Mouse (Mus musculus): ENCODE data around the gene Col27a1. TPM values are rescaled to one million over a fixed set of nuclear protein-coding genes. Genes with fewer than 3 reads are reported as not detected.

Gene Col27a1
- polyA plus RNA-seq, 1 experiment, result not detected

GRCm38 (mm10) chr4:63233557-63234452 is 20.0 kb downstream of the Col27a1 start:
- no peak for TF ChIP-seq FLI1 (IDR thresholded peaks at IDR 0.05; ENCODE audit: low read length)
- no peak for TF ChIP-seq GATA1 (IDR thresholded peaks at IDR 0.05; ENCODE audit: borderline replicate concordance, low read length)

GRCm38 (mm10) chr4:63234852-63235251 is 21.0 kb downstream of the Col27a1 start:
- no peaks in the 10 kb centered on the region for H3K9me3 ChIP-seq
- peaks cover 9% of the 10 kb centered on the region; the same call in 1 of the 2 replicates for H3K4me1 ChIP-seq
- H3K36me3 ChIP-seq (replicated peaks; ENCODE audit: low read length), result no peaks in the 10 kb centered on the region
- H3K4me3 ChIP-seq (replicated peaks), result no peak overlapping the region
- H3K27me3 ChIP-seq (replicated peaks), result peaks cover 36% of the 10 kb centered on the region
- no peak for TF ChIP-seq GATA1 (IDR thresholded peaks at IDR 0.05; ENCODE audit: borderline replicate concordance, low read length)
- no peak for TF ChIP-seq FLI1 (IDR thresholded peaks at IDR 0.05; ENCODE audit: low read length)

More at GRCm38 (mm10) chr4:63233557-63234452, 20.0 kb downstream of the Col27a1 start:
- Histone ChIP-seq H3K4me3 (replicated peaks) (no peak overlapping the region), H3K36me3 (replicated peaks; ENCODE audit: low read length) (no peaks in the 10 kb centered on the region), H3K27me3 (replicated peaks) (peaks cover 36% of the 10 kb centered on the region), H3K9me3 (no peaks in the 10 kb centered on the region), H3K4me1 (peaks cover 9% of the 10 kb centered on the region; the same call in 1 of the 2 replicates)

GRCm38 (mm10) chr4:63236235-63236634 is 22.4 kb downstream of the Col27a1 start:
- Histone ChIP-seq H3K4me1 (peaks cover 9% of the 10 kb centered on the region; the same call in 1 of the 2 replicates), H3K4me3 (replicated peaks) (no peak overlapping the region), H3K36me3 (replicated peaks; ENCODE audit: low read length) (no peaks in the 10 kb centered on the region), H3K9me3 (0 out of 2 replicates have a peak, but pooled peaks cover 3% of the 10 kb centered on the region), H3K27me3 (replicated peaks) (peaks cover 31% of the 10 kb centered on the region)
- no peak for TF ChIP-seq GATA1 (IDR thresholded peaks at IDR 0.05; ENCODE audit: borderline replicate concordance, low read length)
- TF ChIP-seq FLI1 (IDR thresholded peaks at IDR 0.05; ENCODE audit: low read length), result no peak

GRCm38 (mm10) chr4:63237225-63237624 is 23.4 kb downstream of the Col27a1 start:
- Histone ChIP-seq H3K4me3 (replicated peaks) (no peak overlapping the region), H3K4me1 (peaks cover 6% of the 10 kb centered on the region; the same call in 1 of the 2 replicates), H3K9me3 (0 out of 2 replicates have a peak, but pooled peaks cover 3% of the 10 kb centered on the region), H3K36me3 (replicated peaks; ENCODE audit: low read length) (no peaks in the 10 kb centered on the region), H3K27me3 (replicated peaks) (peaks cover 28% of the 10 kb centered on the region)
- no peak for TF ChIP-seq GATA1 (IDR thresholded peaks at IDR 0.05; ENCODE audit: borderline replicate concordance, low read length)

GRCm38 (mm10) chr4:63238141-63238540 is 24.3 kb downstream of the Col27a1 start:
- 0 out of 2 replicates have a peak, but pooled peaks cover 4% of the 10 kb centered on the region for H3K4me1 ChIP-seq
- TF ChIP-seq GATA1 (IDR thresholded peaks at IDR 0.05; ENCODE audit: borderline replicate concordance, low read length), result no peak
- no peak for TF ChIP-seq FLI1 (IDR thresholded peaks at IDR 0.05; ENCODE audit: low read length)
- H3K27me3 ChIP-seq (replicated peaks), result peaks cover 29% of the 10 kb centered on the region
- 0 out of 2 replicates have a peak, but pooled peaks cover 3% of the 10 kb centered on the region for H3K9me3 ChIP-seq
- no peak overlapping the region for H3K4me3 ChIP-seq (replicated peaks)
- no peaks in the 10 kb centered on the region for H3K36me3 ChIP-seq (replicated peaks; ENCODE audit: low read length)

GRCm38 (mm10) chr4:63238722-63239121 is 24.9 kb downstream of the Col27a1 start:
- TF ChIP-seq GATA1 (IDR thresholded peaks at IDR 0.05; ENCODE audit: borderline replicate concordance, low read length) (no peak), FLI1 (IDR thresholded peaks at IDR 0.05; ENCODE audit: low read length) (no peak)
- Histone ChIP-seq H3K4me3 (replicated peaks) (no peak overlapping the region), H3K9me3 (0 out of 2 replicates have a peak, but pooled peaks cover 3% of the 10 kb centered on the region)

GRCm38 (mm10) chr4:63241031-63241430 is 27.2 kb downstream of the Col27a1 start:
- 0 out of 2 replicates have a peak, but pooled peaks cover 4% of the 10 kb centered on the region for H3K4me1 ChIP-seq
- H3K4me3 ChIP-seq (replicated peaks), result no peak overlapping the region
- 0 out of 2 replicates have a peak, but pooled peaks cover 3% of the 10 kb centered on the region for H3K9me3 ChIP-seq
- TF ChIP-seq FLI1 (IDR thresholded peaks at IDR 0.05; ENCODE audit: low read length) (no peak), GATA1 (IDR thresholded peaks at IDR 0.05; ENCODE audit: borderline replicate concordance, low read length) (no peak)
- H3K36me3 ChIP-seq (replicated peaks; ENCODE audit: low read length), result no peaks in the 10 kb centered on the region
- peaks cover 17% of the 10 kb centered on the region for H3K27me3 ChIP-seq (replicated peaks)

More at GRCm38 (mm10) chr4:63238722-63239121, 24.9 kb downstream of the Col27a1 start:
- no peaks in the 10 kb centered on the region for H3K36me3 ChIP-seq (replicated peaks; ENCODE audit: low read length)
- peaks cover 26% of the 10 kb centered on the region for H3K27me3 ChIP-seq (replicated peaks)
- 0 out of 2 replicates have a peak, but pooled peaks cover 4% of the 10 kb centered on the region for H3K4me1 ChIP-seq

GRCm38 (mm10) chr4:63247991-63248390 is 34.2 kb downstream of the Col27a1 start:
- Histone ChIP-seq H3K4me1 (no peaks in the 10 kb centered on the region), H3K9me3 (no peaks in the 10 kb centered on the region), H3K4me3 (replicated peaks) (no peak overlapping the region), H3K27me3 (replicated peaks) (peaks cover 14% of the 10 kb centered on the region), H3K36me3 (replicated peaks; ENCODE audit: low read length) (no peaks in the 10 kb centered on the region)
- TF ChIP-seq GATA1 (IDR thresholded peaks at IDR 0.05; ENCODE audit: borderline replicate concordance, low read length) (no peak), FLI1 (IDR thresholded peaks at IDR 0.05; ENCODE audit: low read length) (no peak)

GRCm38 (mm10) chr4:63248951-63249350 is 35.1 kb downstream of the Col27a1 start:
- TF ChIP-seq FLI1 (IDR thresholded peaks at IDR 0.05; ENCODE audit: low read length) (no peak), GATA1 (IDR thresholded peaks at IDR 0.05; ENCODE audit: borderline replicate concordance, low read length) (no peak)
- Histone ChIP-seq H3K9me3 (no peaks in the 10 kb centered on the region), H3K4me1 (no peaks in the 10 kb centered on the region), H3K36me3 (replicated peaks; ENCODE audit: low read length) (no peaks in the 10 kb centered on the region), H3K27me3 (replicated peaks) (peaks cover 11% of the 10 kb centered on the region), H3K4me3 (replicated peaks) (no peak overlapping the region)

GRCm38 (mm10) chr4:63251760-63252159 is 38.0 kb downstream of the Col27a1 start:
- Histone ChIP-seq H3K4me3 (replicated peaks) (no peak overlapping the region), H3K36me3 (replicated peaks; ENCODE audit: low read length) (no peaks in the 10 kb centered on the region), H3K27me3 (replicated peaks) (peaks cover 11% of the 10 kb centered on the region), H3K4me1 (no peaks in the 10 kb centered on the region), H3K9me3 (no peaks in the 10 kb centered on the region)
- TF ChIP-seq FLI1 (IDR thresholded peaks at IDR 0.05; ENCODE audit: low read length) (no peak), GATA1 (IDR thresholded peaks at IDR 0.05; ENCODE audit: borderline replicate concordance, low read length) (no peak)
